22 mouse cellular contexts compared by ENCODE assay signal in genomic region chr1:155623192-155623591, GRCm38 (mm10).
DNase-seq lines count a peak whose midpoint lies in the region; ATAC-seq lines count a peak whose summit lies in the region.
"Had no signal": no experiment of that assay in that cellular context is flagged by ENCODE, and none has a peak within 500 bp of the region (broad histone marks: within the 10 kb centered on the region; RNA-seq: fewer than 3 reads in every experiment).

No protein-coding gene starts in this region.

- H3K4me2 ChIP-seq in kidney, embryonic 15.5 days = no peak overlapping the region
- H3K4me2 ChIP-seq in kidney, embryonic 16.5 days (replicated peaks; ENCODE audit: low read depth, low read length) = no peak overlapping the region
- no peak overlapping the region for H3K4me2 ChIP-seq in kidney, embryonic 14.5 days (replicated peaks; ENCODE audit: low read depth, low read length)
- H3K4me2 ChIP-seq: embryonic facial prominence, embryonic 13.5 days; embryonic facial prominence, embryonic 15.5 days; forebrain, embryonic 12.5 days had no signal

- ATAC-seq in kidney, embryonic 15.5 days (replicated peaks; ENCODE audit: low FRiP score) = no peak
- ATAC-seq in kidney, embryonic 16.5 days (ENCODE audit: low FRiP score, low TSS enrichment) = peak; percentile 51; the same call in 1 of the 2 replicates
- no peak for ATAC-seq in kidney, embryonic 14.5 days (ENCODE audit: low FRiP score, low TSS enrichment)
- ATAC-seq: forebrain, embryonic 14.5 days had no signal

- peak; percentile 5 for DNase-seq in kidney, adult 18-20 months
- DNase-seq in kidney, postnatal 10 days = no peak
- peak; percentile 9 to 12 for DNase-seq in kidney, adult 8-10 months
- DNase-seq: adrenal gland, adult 2 months; adrenal gland, postnatal 10 days; adrenal gland, postnatal 25 days; cerebellum, adult 11 months; cerebellum, adult 18-20 months; cerebellum, adult 8-10 months; cerebellum, adult 9-11 months; cerebellum, postnatal 14 days; cerebellum, postnatal 36 days; embryo, embryonic 11 days had no signal

- H3K4me3 ChIP-seq in kidney, embryonic 15.5 days (replicated peaks) = no peak overlapping the region
- no peak overlapping the region for H3K4me3 ChIP-seq in kidney, embryonic 16.5 days (ENCODE audit: low read length)
- no peak overlapping the region for H3K4me3 ChIP-seq in kidney, embryonic 14.5 days (ENCODE audit: low read length)
- H3K4me3 ChIP-seq: embryonic facial prominence, embryonic 13.5 days; embryonic facial prominence, embryonic 15.5 days; erythroblast, embryonic 14.5 days; forebrain, embryonic 10.5 days; forebrain, embryonic 12.5 days had no signal

- no peaks in the 10 kb centered on the region for H3K4me1 ChIP-seq in kidney, embryonic 15.5 days
- H3K4me1 ChIP-seq in kidney, embryonic 16.5 days (ENCODE audit: insufficient read depth, low read length) = no peaks in the 10 kb centered on the region
- H3K4me1 ChIP-seq in kidney, embryonic 14.5 days (ENCODE audit: control insufficient read depth, insufficient read depth, low read length) = no peaks in the 10 kb centered on the region
- H3K4me1 ChIP-seq: embryonic facial prominence, embryonic 15.5 days; forebrain, embryonic 10.5 days; forebrain, embryonic 12.5 days had no signal

- 83% methylated on average over 8 of the region's 8 CpGs for WGBS in kidney, embryonic 15.5 days
- 83% methylated on average over 8 of the region's 8 CpGs for WGBS in kidney, embryonic 16.5 days
- 86% methylated on average over 8 of the region's 8 CpGs for WGBS in kidney, embryonic 14.5 days

- no peak overlapping the region for H3K9ac ChIP-seq in kidney, embryonic 15.5 days
- no peak overlapping the region for H3K9ac ChIP-seq in kidney, embryonic 16.5 days (replicated peaks; ENCODE audit: low read length)
- no peak overlapping the region for H3K9ac ChIP-seq in kidney, embryonic 14.5 days (ENCODE audit: low read depth, low read length)
- H3K9ac ChIP-seq: embryonic facial prominence, embryonic 13.5 days; embryonic facial prominence, embryonic 15.5 days; forebrain, embryonic 12.5 days had no signal

- no peak overlapping the region for H3K27ac ChIP-seq in kidney, embryonic 15.5 days
- H3K27ac ChIP-seq in kidney, embryonic 16.5 days (ENCODE audit: low read length) = no peak overlapping the region
- H3K27ac ChIP-seq in kidney, embryonic 14.5 days (ENCODE audit: low read depth, low read length) = no peak overlapping the region
- H3K27ac ChIP-seq: embryonic facial prominence, embryonic 13.5 days; embryonic facial prominence, embryonic 15.5 days; forebrain, embryonic 10.5 days; forebrain, embryonic 12.5 days had no signal

- no peaks in the 10 kb centered on the region for H3K9me3 ChIP-seq in kidney, embryonic 15.5 days (replicated peaks)
- H3K9me3 ChIP-seq in kidney, embryonic 16.5 days (ENCODE audit: low read length) = no peaks in the 10 kb centered on the region
- H3K9me3 ChIP-seq in kidney, embryonic 14.5 days (ENCODE audit: control insufficient read depth, low read length) = no peaks in the 10 kb centered on the region
- H3K9me3 ChIP-seq: embryonic facial prominence, embryonic 13.5 days; embryonic facial prominence, embryonic 15.5 days; forebrain, embryonic 10.5 days; forebrain, embryonic 12.5 days had no signal

- H3K36me3 ChIP-seq in kidney, embryonic 15.5 days = peaks cover 15% of the 10 kb centered on the region
- H3K36me3 ChIP-seq in kidney, embryonic 16.5 days (ENCODE audit: insufficient read depth, low read length) = peaks cover 9% of the 10 kb centered on the region; the same call in 1 of the 2 replicates
- H3K36me3 ChIP-seq in kidney, embryonic 14.5 days (ENCODE audit: control insufficient read depth, insufficient read depth, low read length) = peaks cover 6% of the 10 kb centered on the region; the same call in 1 of the 2 replicates

- no peaks in the 10 kb centered on the region for H3K27me3 ChIP-seq in kidney, embryonic 15.5 days
- H3K27me3 ChIP-seq in kidney, embryonic 16.5 days (ENCODE audit: insufficient read depth, low read length) = no peaks in the 10 kb centered on the region
- no peaks in the 10 kb centered on the region for H3K27me3 ChIP-seq in kidney, embryonic 14.5 days (ENCODE audit: control insufficient read depth, insufficient read depth, low read length)
- H3K27me3 ChIP-seq: embryonic facial prominence, embryonic 13.5 days; embryonic facial prominence, embryonic 15.5 days; forebrain, embryonic 12.5 days had no signal
